Mouse (Mus musculus): ENCODE data around the gene Amotl1. TPM values are rescaled to one million over a fixed set of nuclear protein-coding genes. Genes with fewer than 3 reads are reported as not detected.
"Not testable (repeated sequence)": the region's sequence is repeated elsewhere in the genome, so short reads cannot be mapped to it uniquely, and the experiment has no call there.

Amotl1 gene
- polyA plus RNA-seq, 1 experiment from 2014 or later, result 35.3 TPM

GRCm38 (mm10) chr9:14596427-14596826 lies 48.4 kb downstream of the Amotl1 start:
- Histone ChIP-seq H3K9me3 (no peaks in the 10 kb centered on the region), H3K27me3 (no peaks in the 10 kb centered on the region), H3K27ac (no peak overlapping the region), H3K4me3 (no peak overlapping the region), H3K4me1 (peaks cover 33% of the 10 kb centered on the region), H3K9ac (no peak overlapping the region), H3K4me2 (replicated peaks) (no peak overlapping the region), H3K36me3 (peaks cover 54% of the 10 kb centered on the region)
- 86% methylated on average over 5 of the region's 5 CpGs for WGBS
- peak; percentile 71; the same call in 1 of the 2 replicates for ATAC-seq (ENCODE audit: low FRiP score, low read depth)

- Histone ChIP-seq H3K36me3 (peaks cover 56% of the 10 kb centered on the region), H3K4me3 (no peak overlapping the region), H3K4me2 (replicated peaks) (no peak overlapping the region), H3K9ac (no peak overlapping the region), H3K27ac (no peak overlapping the region), H3K9me3 (no peaks in the 10 kb centered on the region), H3K27me3 (no peaks in the 10 kb centered on the region), H3K4me1 (peaks cover 29% of the 10 kb centered on the region)
- ATAC-seq (ENCODE audit: low FRiP score, low read depth), result no peak
- 89% methylated on average over 3 of the region's 3 CpGs for WGBS
Measured at GRCm38 (mm10) chr9:14595893-14596292, 49.0 kb downstream of the Amotl1 start.

DNA sequence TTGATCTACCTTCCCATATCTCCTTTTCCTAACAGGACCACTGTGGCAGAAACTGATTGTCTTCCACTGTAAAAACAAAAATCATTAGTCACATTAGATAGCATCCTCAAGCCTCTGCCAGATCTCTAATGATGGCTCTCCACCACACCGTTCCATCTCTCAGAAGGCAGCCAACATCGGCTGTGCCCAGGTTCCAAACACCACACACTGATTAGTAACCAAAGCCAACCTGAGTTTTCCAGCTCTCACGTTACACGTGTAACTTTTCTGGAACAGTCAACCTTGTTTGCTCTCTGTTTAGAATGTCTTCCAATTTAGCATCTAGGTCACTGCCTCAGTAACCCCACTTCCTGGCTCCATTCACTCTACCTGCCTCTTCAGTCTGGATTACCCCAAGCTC lies 51.0 kb downstream of the Amotl1 start:
- Histone ChIP-seq H3K9me3 (no peaks in the 10 kb centered on the region), H3K4me1 (peaks cover 32% of the 10 kb centered on the region), H3K27me3 (no peaks in the 10 kb centered on the region), H3K9ac (no peak overlapping the region), H3K27ac (no peak overlapping the region), H3K36me3 (peaks cover 77% of the 10 kb centered on the region), H3K4me3 (no peak overlapping the region), H3K4me2 (replicated peaks) (no peak overlapping the region)
- WGBS, result 91% methylated on average over 4 of the region's 4 CpGs
- no peak for ATAC-seq (ENCODE audit: low FRiP score, low read depth)

- Histone ChIP-seq H3K4me2 (replicated peaks) (no peak overlapping the region), H3K9ac (no peak overlapping the region), H3K36me3 (peaks cover 77% of the 10 kb centered on the region), H3K4me1 (peaks cover 36% of the 10 kb centered on the region), H3K27ac (no peak overlapping the region), H3K27me3 (no peaks in the 10 kb centered on the region), H3K9me3 (no peaks in the 10 kb centered on the region), H3K4me3 (no peak overlapping the region)
- no peak for ATAC-seq (ENCODE audit: low FRiP score, low read depth)
- WGBS, result 87% methylated on average over 7 of the region's 7 CpGs
Measured at GRCm38 (mm10) chr9:14590666-14591065, 54.2 kb downstream of the Amotl1 start.

GRCm38 (mm10) chr9:14588690-14589089 lies 56.2 kb downstream of the Amotl1 start:
- H3K9ac ChIP-seq, result no peak overlapping the region
- H3K36me3 ChIP-seq, result peaks cover 62% of the 10 kb centered on the region
- H3K27me3 ChIP-seq, result no peaks in the 10 kb centered on the region
- H3K4me2 ChIP-seq (replicated peaks), result no peak overlapping the region
- peaks cover 40% of the 10 kb centered on the region for H3K4me1 ChIP-seq
- no peak overlapping the region for H3K27ac ChIP-seq
- no peaks in the 10 kb centered on the region for H3K9me3 ChIP-seq
- 82% methylated on average over 4 of the region's 4 CpGs for WGBS
- no peak for ATAC-seq (ENCODE audit: low FRiP score, low read depth)
- H3K4me3 ChIP-seq, result no peak overlapping the region

DNA sequence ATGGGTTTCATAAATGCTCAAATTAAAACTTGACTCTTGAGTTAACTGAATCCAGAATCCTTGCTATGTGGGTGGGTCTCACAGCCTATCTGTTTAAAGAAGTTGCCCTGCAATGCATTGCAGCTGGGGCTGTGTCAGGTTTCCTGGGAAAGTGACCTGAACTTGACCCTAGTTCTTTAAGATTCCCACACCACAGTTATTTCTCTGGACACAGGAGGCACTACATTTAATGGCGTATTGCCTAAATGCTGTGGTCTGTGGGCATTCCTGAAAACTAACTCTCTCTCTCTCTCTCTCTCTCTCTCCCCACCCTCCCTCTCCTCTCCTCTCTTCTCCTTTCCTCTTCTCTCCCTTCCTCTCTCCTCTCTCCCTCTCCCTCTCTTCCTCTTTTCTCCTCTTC lies 59.2 kb downstream of the Amotl1 start:
- ATAC-seq (ENCODE audit: low FRiP score, low read depth), result peak; percentile 78
- H3K27ac ChIP-seq, result no peak overlapping the region
- peaks cover 39% of the 10 kb centered on the region for H3K4me1 ChIP-seq
- no peaks in the 10 kb centered on the region for H3K9me3 ChIP-seq
- H3K9ac ChIP-seq, result no peak overlapping the region
- peaks cover 45% of the 10 kb centered on the region for H3K36me3 ChIP-seq
- 8% methylated on average over 1 of the region's 1 CpGs for WGBS
- H3K4me3 ChIP-seq, result no peak overlapping the region
- no peaks in the 10 kb centered on the region for H3K27me3 ChIP-seq
- H3K4me2 ChIP-seq (replicated peaks), result no peak overlapping the region

GRCm38 (mm10) chr9:14578960-14579359 lies 65.9 kb downstream of the Amotl1 start:
- Histone ChIP-seq H3K4me1 (peaks cover 11% of the 10 kb centered on the region; the same call in 1 of the 2 replicates), H3K9ac (no peak overlapping the region), H3K4me2 (replicated peaks) (no peak overlapping the region), H3K27ac (no peak overlapping the region), H3K9me3 (no peaks in the 10 kb centered on the region), H3K4me3 (no peak overlapping the region), H3K36me3 (peaks cover 50% of the 10 kb centered on the region), H3K27me3 (no peaks in the 10 kb centered on the region)
- ATAC-seq (ENCODE audit: low FRiP score, low read depth), result no peak
- WGBS, result 83% methylated on average over 4 of the region's 4 CpGs

DNA sequence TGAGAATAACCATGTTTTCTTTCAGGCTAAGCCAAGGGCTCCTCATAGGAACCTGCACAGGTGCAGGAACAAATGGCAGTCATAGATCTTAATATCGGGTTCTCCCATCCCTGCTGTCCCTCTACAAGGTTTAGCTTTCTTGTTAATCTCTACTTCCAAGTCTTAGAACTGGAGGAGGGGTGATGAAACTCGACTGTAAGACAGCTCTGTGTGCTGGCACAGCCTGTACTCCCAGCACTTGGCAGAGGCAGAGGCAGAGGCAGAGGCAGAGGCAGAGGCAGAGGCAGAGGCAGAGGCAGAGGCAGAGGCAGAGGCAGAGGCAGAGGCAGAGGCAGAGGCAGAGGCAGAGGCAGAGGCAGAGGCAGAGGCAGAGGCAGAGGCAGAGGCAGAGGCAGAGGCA lies 68.5 kb downstream of the Amotl1 start:
- not testable (repeated sequence) for ATAC-seq (ENCODE audit: low FRiP score, low read depth); H3K4me2 ChIP-seq (replicated peaks); H3K9me3 ChIP-seq; H3K4me3 ChIP-seq; H3K27ac ChIP-seq; H3K9ac ChIP-seq; H3K27me3 ChIP-seq
- Histone ChIP-seq H3K4me1 (peaks cover 11% of the 10 kb centered on the region; the same call in 1 of the 2 replicates), H3K36me3 (peaks cover 65% of the 10 kb centered on the region)
- WGBS, result 69% methylated on average over 2 of the region's 2 CpGs

DNA sequence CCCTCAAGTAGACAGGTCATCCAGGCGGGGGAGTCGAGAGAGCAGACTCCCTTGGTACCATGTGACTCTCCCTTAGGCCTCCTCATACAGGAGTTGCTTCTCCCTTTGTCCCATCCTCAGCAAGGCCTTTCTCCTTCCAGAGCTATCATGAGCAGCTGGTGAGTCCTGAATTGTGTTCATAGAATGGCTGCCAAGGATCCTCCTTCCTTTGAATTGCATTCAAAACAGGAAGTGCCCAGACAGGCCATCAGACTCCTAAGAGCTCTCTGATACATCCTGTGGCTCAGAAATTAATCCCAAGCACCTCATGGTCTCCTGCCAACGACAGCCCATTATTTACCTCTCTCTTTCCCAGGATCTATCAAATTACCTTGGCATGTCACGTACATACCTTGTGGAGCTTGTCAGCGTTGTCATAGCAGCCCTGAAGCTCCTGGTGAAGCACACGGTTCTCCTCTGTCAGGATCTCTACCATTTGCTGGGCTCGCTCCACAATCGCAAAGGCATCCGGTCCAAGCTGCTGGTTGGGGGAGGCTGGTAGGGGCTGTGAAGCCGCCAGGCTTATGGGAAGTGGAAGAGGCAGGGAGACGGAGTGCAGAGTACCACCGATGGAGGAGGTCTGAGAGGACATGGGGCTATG lies 70.0 kb downstream of the Amotl1 start:
- Histone ChIP-seq H3K36me3 (peaks cover 73% of the 10 kb centered on the region), H3K27me3 (no peaks in the 10 kb centered on the region), H3K9ac (no peak overlapping the region), H3K4me1 (0 out of 2 replicates have a peak, but pooled peaks cover 4% of the 10 kb centered on the region), H3K27ac (no peak overlapping the region), H3K4me3 (no peak overlapping the region), H3K4me2 (replicated peaks) (no peak overlapping the region), H3K9me3 (no peaks in the 10 kb centered on the region)
- WGBS, result 78% methylated on average over 12 of the region's 12 CpGs
- ATAC-seq (ENCODE audit: low FRiP score, low read depth), result no peak

- whole genome bisulfite sequencing, result 90% methylated on average over 4 of the region's 4 CpGs
- no peak overlapping the region for H3K27ac ChIP-seq
- no peaks in the 10 kb centered on the region for H3K27me3 ChIP-seq
- no peaks in the 10 kb centered on the region for H3K4me1 ChIP-seq
- H3K4me3 ChIP-seq, result no peak overlapping the region
- no peak overlapping the region for H3K4me2 ChIP-seq (replicated peaks)
- no peaks in the 10 kb centered on the region for H3K9me3 ChIP-seq
- ATAC-seq (ENCODE audit: low FRiP score, low read depth), result no peak
- no peak overlapping the region for H3K9ac ChIP-seq
- peaks cover 88% of the 10 kb centered on the region for H3K36me3 ChIP-seq
Measured at GRCm38 (mm10) chr9:14569175-14569975, 75.5 kb downstream of the Amotl1 start.

DNA sequence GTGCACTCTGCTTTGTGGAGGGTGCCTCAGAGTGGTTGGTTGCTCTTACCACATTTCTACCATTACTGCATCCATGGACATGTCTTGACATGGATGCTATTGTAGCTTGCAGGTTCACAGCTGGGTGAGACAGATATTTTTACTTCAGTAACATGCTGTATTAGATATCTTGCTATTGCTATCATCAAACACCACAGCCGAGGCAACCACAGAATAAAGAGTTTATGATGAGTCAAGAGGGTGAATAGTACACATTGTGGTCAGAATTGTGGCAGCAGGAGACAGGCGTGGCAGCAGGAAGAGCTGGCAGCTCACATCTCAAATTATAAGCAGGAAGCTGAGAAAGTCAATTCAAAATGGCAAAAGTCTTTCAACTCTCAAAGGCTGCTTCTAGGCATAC lies 76.4 kb downstream of the Amotl1 start:
- peaks cover 90% of the 10 kb centered on the region for H3K36me3 ChIP-seq
- WGBS, result 88% methylated on average over 2 of the region's 2 CpGs
- H3K4me3 ChIP-seq, result no peak overlapping the region

GRCm38 (mm10) chr9:14564486-14564885 lies 80.4 kb downstream of the Amotl1 start:
- Histone ChIP-seq H3K4me1 (peaks cover 1% of the 10 kb centered on the region; the same call in 1 of the 2 replicates), H3K4me2 (replicated peaks) (no peak overlapping the region), H3K4me3 (no peak overlapping the region), H3K27me3 (no peaks in the 10 kb centered on the region), H3K9ac (no peak overlapping the region), H3K27ac (no peak overlapping the region), H3K9me3 (no peaks in the 10 kb centered on the region), H3K36me3 (peaks cover 95% of the 10 kb centered on the region)
- no peak for ATAC-seq (ENCODE audit: low FRiP score, low read depth)
- 93% methylated on average over 3 of the region's 3 CpGs for WGBS

More for the DNA sequence above, 76.4 kb downstream of the Amotl1 start:
- Histone ChIP-seq H3K9me3 (no peaks in the 10 kb centered on the region), H3K9ac (no peak overlapping the region), H3K4me2 (replicated peaks) (no peak overlapping the region), H3K4me1 (no peaks in the 10 kb centered on the region), H3K27me3 (no peaks in the 10 kb centered on the region), H3K27ac (no peak overlapping the region)
- no peak for ATAC-seq (ENCODE audit: low FRiP score, low read depth)

All from limb, embryonic 13.5 days (tissue).